Mouse (Mus musculus) E14TG2a.4 (cell line): ENCODE measurements around the gene Gpr35.

Experiments
- CTCF ChIP-seq: conservative IDR thresholded peaks from 2 replicates; pipeline ENCODE4 v1.5.1; 2014; ENCODE audit warnings: low read length
- POU5F1 ChIP-seq: IDR thresholded peaks from 2 replicates; pipeline ENCODE4 v1.6.1; 2014; ENCODE audit warnings: low read length, borderline replicate concordance

GRCm38 (mm10) chr1:92981056-92981845, 30.6 kb downstream of the Gpr35 start:
- TF ChIP-seq CTCF (no peak), POU5F1 (no peak)
